Mouse (Mus musculus) heart, embryonic 11.5 days (tissue): ENCODE results near the gene Vps11. TPM values are rescaled to one million over a fixed set of nuclear protein-coding genes. Genes with fewer than 3 reads are reported as not detected.
A peak's percentile ranks its signal among the peaks of the same experiment; 100 is the strongest.
"Not testable (repeated sequence)": the region's sequence is repeated elsewhere in the genome, so short reads cannot be mapped to it uniquely, and the experiment has no call there.

Experiments
- ATAC-seq: fragments of 200-750 bp; cut with Nextera tagmentation; replicated peaks from 2 replicates; pipeline ENCODE4 v1.8.0; 2017; ENCODE audit warnings: moderate library complexity; ENCODE audit not compliant: insufficient number of reproducible peaks, low FRiP score, low TSS enrichment
- H3K27ac ChIP-seq: fragments of 300-500 bp; sonication (generic); 2 replicates; pipeline ENCODE4 v1.5.1; 2014; ENCODE audit warnings: mild to moderate bottlenecking, low read depth, low read length
- H3K27me3 ChIP-seq: fragments of 300-500 bp; sonication (generic); 2 replicates; pipeline ENCODE4 v1.6.1; 2014; ENCODE audit warnings: mild to moderate bottlenecking, low read length, mixed read lengths; ENCODE audit not compliant: control insufficient read depth, insufficient read depth
- H3K36me3 ChIP-seq: fragments of 300-500 bp; sonication (generic); 2 replicates; pipeline ENCODE4 v1.6.1; 2014; ENCODE audit warnings: mild to moderate bottlenecking, low read length, moderate library complexity, mixed read lengths; ENCODE audit not compliant: control insufficient read depth, insufficient read depth
- H3K4me1 ChIP-seq: fragments of 300-500 bp; sonication (generic); 2 replicates; pipeline ENCODE4 v1.6.1; 2014; ENCODE audit warnings: low read length; ENCODE audit not compliant: control insufficient read depth, insufficient read depth
- H3K4me2 ChIP-seq: fragments of 300-500 bp; sonication (generic); 2 replicates; pipeline ENCODE4 v1.6.1; 2014; ENCODE audit warnings: mild to moderate bottlenecking, moderate library complexity
- H3K4me3 ChIP-seq: fragments of 300-500 bp; sonication (generic); 2 replicates; pipeline ENCODE4 v1.5.1; 2014; ENCODE audit warnings: low read depth, low read length
- H3K9ac ChIP-seq: fragments of 300-500 bp; sonication (generic); 2 replicates; pipeline ENCODE4 v1.6.1; 2014; ENCODE audit warnings: mild to moderate bottlenecking, low read depth, low read length, moderate library complexity
- H3K9me3 ChIP-seq: fragments of 300-500 bp; sonication (generic); replicated peaks from 2 replicates; pipeline ENCODE4 v1.6.1; 2016; ENCODE audit warnings: low read length; ENCODE audit not compliant: control insufficient read depth
- WGBS: fragments of 180-500 bp; shearing (Covaris S2); extraction: QIAGEN DNeasy Blood & Tissue Kit; methylation state at CpG from one replicate; pipeline ENCODE4 v1.1.7; 2014; ENCODE audit not compliant: insufficient replicate concordance; 5-methylcytosine and 5-hydroxymethylcytosine counted together
- polyA plus RNA-seq: library from polyadenylated mRNA; unstranded; fragments of >200 nt; fragmentation: Nextera tagmentation; extraction: Ambion mirVana; gene quantifications from 2 replicates; pipeline ENCODE4 v1.2.1, GENCODE M21; 2014

Gene Vps11
- polyA plus RNA-seq, 1 experiment from 2014 or later = 15.1 TPM

DNA sequence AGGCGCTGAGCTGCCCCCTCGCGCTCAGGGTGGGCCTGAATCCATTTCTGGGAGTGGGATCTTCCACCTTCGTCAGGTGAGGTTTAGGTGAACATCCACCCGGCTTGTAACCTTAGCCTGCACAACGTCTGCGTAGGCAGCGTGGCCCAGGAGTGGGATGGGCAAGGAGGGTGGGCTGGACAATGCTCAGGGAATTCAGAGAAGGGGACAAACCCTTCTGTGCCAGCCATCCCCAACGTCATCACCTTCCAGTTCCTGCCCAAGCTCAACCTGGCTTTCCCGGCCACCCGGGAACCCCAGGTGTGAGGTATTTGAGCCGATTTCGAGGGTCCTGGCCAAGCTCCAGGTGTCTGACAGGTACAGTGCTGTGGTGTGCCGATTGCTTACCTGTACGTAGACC is 18.4 kb upstream of the Vps11 start:
- no peak; the same call in 1 of the 2 replicates for ATAC-seq
- no peaks in the 10 kb centered on the region for H3K27me3 ChIP-seq
- H3K36me3 ChIP-seq = peaks cover 23% of the 10 kb centered on the region
- H3K9me3 ChIP-seq = no peaks in the 10 kb centered on the region
- WGBS = 5% methylated on average over 15 of the region's 15 CpGs
- peaks cover 14% of the 10 kb centered on the region for H3K4me1 ChIP-seq
- peak overlapping the region; percentile 95 for H3K9ac ChIP-seq
- peak overlapping the region; percentile 83 for H3K27ac ChIP-seq
- peak overlapping the region; percentile 89 for H3K4me3 ChIP-seq
- H3K4me2 ChIP-seq = peak overlapping the region; percentile 72

DNA sequence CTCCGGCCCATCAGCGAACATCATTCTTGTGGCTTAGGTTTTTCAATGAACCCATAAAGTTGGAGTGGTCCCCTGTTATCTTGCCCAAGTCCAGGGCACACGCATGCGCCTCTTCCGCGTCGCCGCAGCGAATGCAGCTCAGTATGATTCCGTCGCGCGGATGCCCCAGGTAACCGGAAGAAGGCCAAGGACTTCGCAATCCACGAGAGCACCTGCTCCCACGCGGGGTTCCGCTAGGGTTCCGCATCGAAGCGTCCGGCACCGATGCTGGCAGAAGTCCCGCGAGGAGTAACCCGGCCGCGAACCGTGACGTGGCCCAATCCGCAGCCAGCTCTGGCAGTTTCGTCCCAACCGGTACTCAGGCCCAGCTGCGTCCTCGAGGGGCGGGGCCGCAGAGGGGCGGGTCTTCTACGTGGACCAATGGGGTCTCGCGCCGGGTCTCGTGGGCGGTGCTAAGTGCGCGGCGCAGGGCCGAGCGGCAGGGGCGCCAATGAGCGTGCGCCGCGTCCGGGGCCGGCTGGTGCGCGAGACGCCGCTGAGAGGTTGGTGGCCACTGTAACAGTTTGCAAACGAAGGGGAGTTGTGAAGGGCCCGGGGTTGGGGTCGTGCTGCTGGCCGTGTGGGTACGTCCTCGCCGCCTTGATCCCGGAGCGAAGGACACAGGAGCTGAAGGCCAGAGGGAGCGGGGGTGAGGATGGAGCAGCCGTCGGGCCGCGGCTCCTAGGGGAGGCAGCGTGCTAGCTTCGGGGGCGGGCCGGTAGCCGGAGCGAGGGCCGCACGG is 17.8 kb upstream of the Vps11 start, which contains the start of gene Hyou1:
TSS of gene Hyou1 (plus strand) at position 437 of the 781 bp plus-strand sequence.
- H3K36me3 ChIP-seq = peaks cover 17% of the 10 kb centered on the region
- peaks cover 14% of the 10 kb centered on the region for H3K4me1 ChIP-seq
- no peaks in the 10 kb centered on the region for H3K27me3 ChIP-seq
- H3K4me2 ChIP-seq = peak within 1 kb of the TSS; percentile 72
- H3K9me3 ChIP-seq = no peaks in the 10 kb centered on the region
- peak within 1 kb of the TSS; percentile 89 for H3K4me3 ChIP-seq
- peak within 1 kb of the TSS; percentile 95 for H3K9ac ChIP-seq
- ATAC-seq = peak; percentile 98
- peak within 1 kb of the TSS; percentile 87 for H3K27ac ChIP-seq
- WGBS = under 1% methylated on average over 83 of the region's 83 CpGs

DNA sequence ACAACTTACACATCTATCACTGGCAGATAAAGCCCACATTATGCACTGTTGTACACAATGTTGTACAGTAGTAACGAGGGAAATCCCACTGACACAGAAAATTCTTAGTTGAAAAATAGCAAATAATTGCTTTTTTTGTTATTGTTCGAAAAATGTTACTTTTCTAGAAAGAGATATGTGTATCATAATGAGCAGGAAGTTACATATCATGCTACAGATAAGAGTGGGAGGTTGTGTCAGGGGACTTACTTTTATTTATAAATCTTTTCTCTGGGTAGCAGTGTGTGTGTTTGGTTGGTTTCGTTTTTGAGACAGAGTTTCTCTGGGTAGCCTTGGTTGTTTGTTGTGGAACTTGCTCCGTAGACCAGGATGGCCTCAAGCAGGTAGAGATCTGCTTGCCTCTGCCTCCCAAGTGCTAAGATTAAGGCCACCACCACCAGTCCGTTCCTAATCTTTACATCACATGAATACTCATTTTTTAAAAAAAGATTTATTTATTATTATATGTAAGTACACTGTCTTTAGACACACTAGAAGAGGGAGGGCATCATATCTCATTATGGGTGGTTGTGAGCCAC is 16.8 kb upstream of the Vps11 start:
- no peak for ATAC-seq
- peaks cover 14% of the 10 kb centered on the region for H3K4me1 ChIP-seq
- H3K27ac ChIP-seq = no peak overlapping the region

DNA sequence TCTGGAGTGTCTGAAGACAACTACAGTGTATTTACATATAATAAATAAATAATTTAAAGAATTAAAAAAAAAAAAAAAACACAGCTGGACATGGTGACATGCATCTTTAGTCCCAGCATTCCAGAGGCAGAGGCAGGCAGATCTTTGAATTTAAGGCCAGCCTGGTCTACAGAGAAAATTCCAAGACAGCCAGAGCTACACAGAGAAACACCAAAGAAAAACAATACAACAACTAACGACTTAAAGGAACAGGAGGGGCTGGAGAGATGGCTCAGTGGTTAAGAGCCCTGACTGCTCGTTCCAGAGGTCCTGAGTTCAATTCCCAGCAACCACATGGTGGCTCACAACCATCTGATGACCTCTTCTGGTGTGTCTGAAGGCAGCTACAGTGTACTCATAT is 15.9 kb upstream of the Vps11 start:
- H3K27me3 ChIP-seq, H3K36me3 ChIP-seq, H3K4me3 ChIP-seq, H3K27ac ChIP-seq, H3K9ac ChIP-seq, H3K4me2 ChIP-seq, ATAC-seq, H3K9me3 ChIP-seq: not testable (repeated sequence)
- WGBS = 85% methylated on average over 2 of the region's 2 CpGs
- peaks cover 14% of the 10 kb centered on the region for H3K4me1 ChIP-seq

More for the DNA sequence above, 16.8 kb upstream of the Vps11 start:
- Histone ChIP-seq H3K36me3 (peaks cover 9% of the 10 kb centered on the region), H3K4me2 (peak overlapping the region; percentile 72), H3K4me3 (peak overlapping the region; percentile 89), H3K27me3 (no peaks in the 10 kb centered on the region), H3K9ac (peak overlapping the region; percentile 90), H3K9me3 (no peaks in the 10 kb centered on the region)
- 80% methylated on average over 5 of the region's 5 CpGs for WGBS

DNA sequence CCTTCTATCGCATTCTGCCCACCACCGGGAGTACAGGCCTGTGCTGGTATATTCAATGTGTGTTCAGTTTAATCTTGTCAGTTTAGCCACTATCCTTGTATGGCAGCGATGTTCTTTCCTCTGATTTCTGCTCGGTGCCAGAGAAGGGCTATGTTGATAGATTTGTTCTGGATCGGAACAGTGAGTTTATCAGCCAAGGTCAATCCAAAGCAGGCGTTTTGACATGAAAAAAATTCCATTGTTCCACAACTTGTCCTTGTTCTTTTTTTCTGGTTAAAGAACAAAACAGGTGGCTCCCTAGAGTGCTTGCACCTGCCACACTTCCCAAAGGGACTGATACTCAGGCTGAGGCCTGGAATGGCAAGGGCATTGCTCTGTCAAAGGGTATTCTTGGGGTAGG is 14.7 kb upstream of the Vps11 start:
- peaks cover 11% of the 10 kb centered on the region for H3K4me1 ChIP-seq
- no peak overlapping the region for H3K27ac ChIP-seq
- no peak overlapping the region for H3K4me2 ChIP-seq
- ATAC-seq = no peak
- H3K36me3 ChIP-seq = peaks cover 2% of the 10 kb centered on the region; the same call in 1 of the 2 replicates
- H3K27me3 ChIP-seq = no peaks in the 10 kb centered on the region
- no peaks in the 10 kb centered on the region for H3K9me3 ChIP-seq
- 81% methylated on average over 6 of the region's 6 CpGs for WGBS
- no peak overlapping the region for H3K9ac ChIP-seq
- H3K4me3 ChIP-seq = no peak overlapping the region

DNA sequence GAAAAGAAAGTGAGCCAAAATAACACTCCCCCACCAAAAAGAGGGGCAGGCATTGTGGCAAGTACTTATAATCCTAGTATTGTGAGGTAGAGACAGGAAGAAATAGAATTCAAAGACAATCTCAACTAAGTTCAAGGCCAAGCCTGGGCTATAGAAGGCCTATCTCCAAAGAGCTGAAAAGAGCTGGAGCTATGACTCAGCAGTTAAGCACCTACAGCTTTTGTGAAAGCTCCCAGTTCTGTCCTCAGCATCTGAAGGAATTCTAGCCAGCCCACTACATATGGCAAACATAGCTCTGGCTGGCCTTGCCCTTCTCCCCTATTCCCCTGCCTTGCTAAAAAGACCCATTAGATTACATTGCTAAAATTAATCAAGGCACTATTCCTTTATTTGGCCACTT is 11.9 kb upstream of the Vps11 start:
- Histone ChIP-seq H3K36me3 (no peaks in the 10 kb centered on the region), H3K4me3 (no peak overlapping the region), H3K4me2 (no peak overlapping the region), H3K9me3 (no peaks in the 10 kb centered on the region), H3K4me1 (peaks cover under 1% of the 10 kb centered on the region; the same call in 1 of the 2 replicates), H3K27me3 (no peaks in the 10 kb centered on the region), H3K27ac (no peak overlapping the region), H3K9ac (no peak overlapping the region)
- no peak for ATAC-seq

DNA sequence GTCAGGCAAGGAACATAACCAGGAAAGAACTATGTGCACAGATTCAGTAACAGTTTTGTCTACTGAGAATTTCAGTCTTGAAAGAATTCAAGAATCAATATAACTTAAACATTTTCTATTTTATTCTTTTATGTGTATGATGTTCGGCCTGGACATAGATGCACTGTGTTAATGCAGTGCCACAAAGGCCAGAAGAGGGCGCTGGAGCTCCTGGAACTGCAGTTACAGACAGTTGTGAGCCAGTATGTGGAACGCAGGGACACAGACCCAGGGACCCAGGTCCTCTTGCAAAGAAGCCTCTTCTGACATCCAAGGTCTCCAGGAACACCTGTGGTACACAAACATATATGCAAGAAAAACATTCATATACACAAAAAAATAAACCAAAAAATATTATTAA is 3.0 kb upstream of the Vps11 start:
- no peak overlapping the region for H3K4me3 ChIP-seq
- peaks cover 2% of the 10 kb centered on the region; the same call in 1 of the 2 replicates for H3K36me3 ChIP-seq
- H3K4me1 ChIP-seq = 0 out of 2 replicates have a peak, but pooled peaks cover 4% of the 10 kb centered on the region
- no peak overlapping the region for H3K9ac ChIP-seq
- 69% methylated on average over 3 of the region's 3 CpGs for WGBS
- no peaks in the 10 kb centered on the region for H3K27me3 ChIP-seq
- no peak for ATAC-seq
- H3K4me2 ChIP-seq = no peak overlapping the region
- H3K9me3 ChIP-seq = no peaks in the 10 kb centered on the region
- H3K27ac ChIP-seq = no peak overlapping the region

DNA sequence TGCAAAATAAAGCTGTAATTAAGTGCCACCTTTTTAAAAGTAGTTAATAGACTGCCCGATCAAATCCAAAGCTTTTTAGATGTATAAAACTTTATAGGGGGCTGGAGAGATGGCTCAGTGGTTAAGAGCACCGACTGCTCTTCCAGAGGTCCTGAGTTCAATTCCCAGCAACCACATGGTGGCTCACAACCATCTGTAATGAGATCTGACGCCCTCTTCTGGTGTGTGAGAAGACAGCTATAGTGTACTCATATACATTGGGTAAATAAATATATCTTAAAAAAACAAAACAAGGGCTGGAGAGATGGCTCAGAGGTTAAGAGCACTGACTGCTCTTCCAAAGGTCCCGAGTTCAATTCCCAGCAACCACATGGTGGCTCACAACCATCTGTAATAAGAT is 461 bp upstream of the Vps11 start:
- not testable (repeated sequence) for H3K9me3 ChIP-seq, H3K36me3 ChIP-seq, ATAC-seq, H3K27me3 ChIP-seq, H3K4me1 ChIP-seq, H3K9ac ChIP-seq
- H3K4me2 ChIP-seq = peak overlapping the region; percentile 92
- peak overlapping the region; percentile 66; the same call in 1 of the 2 replicates for H3K27ac ChIP-seq
- WGBS = 48% methylated on average over 4 of the region's 4 CpGs
- H3K4me3 ChIP-seq = peak overlapping the region; percentile 95
